Mouse (Mus musculus) stomach, postnatal 0 days (tissue): ENCODE measurements around the gene Gm9913. TPM values are rescaled to one million over a fixed set of nuclear protein-coding genes. Genes with fewer than 3 reads are reported as not detected.

ENCODE experiments used
- ATAC-seq: fragments of 200-750 bp; cut with Nextera tagmentation; 2 replicates; pipeline ENCODE4 v1.8.0; 2017; ENCODE audit not compliant: low FRiP score, low TSS enrichment
- DNase-seq: peaks from one replicate; pipeline ENCODE4 v3.0.0-alpha.2; 2016; ENCODE audit warnings: low spot score
- H3K27ac ChIP-seq: fragments of 300-500 bp; sonication (generic); replicated peaks from 2 replicates; pipeline ENCODE4 v1.5.1; 2014; ENCODE audit warnings: mild to moderate bottlenecking, control low read depth
- H3K27me3 ChIP-seq: fragments of 300-500 bp; sonication (generic); 2 replicates; pipeline ENCODE4 v1.6.1; 2014; ENCODE audit warnings: low read length; ENCODE audit not compliant: control insufficient read depth, insufficient read depth
- H3K36me3 ChIP-seq: fragments of 300-500 bp; sonication (generic); 2 replicates; pipeline ENCODE4 v1.6.1; 2014; ENCODE audit warnings: low read length, mixed read lengths; ENCODE audit not compliant: control insufficient read depth, insufficient read depth
- H3K4me1 ChIP-seq: fragments of 300-500 bp; sonication (generic); replicated peaks from 2 replicates; pipeline ENCODE4 v1.6.1; 2014; ENCODE audit warnings: antibody characterized with exemption; ENCODE audit not compliant: control insufficient read depth, insufficient read depth
- H3K4me2 ChIP-seq: fragments of 300-500 bp; sonication (generic); replicated peaks from 2 replicates; pipeline ENCODE4 v1.6.1; 2014; ENCODE audit warnings: low read depth, mild to moderate bottlenecking, control low read depth, moderate library complexity
- H3K4me3 ChIP-seq: fragments of 300-500 bp; sonication (generic); 2 replicates; pipeline ENCODE4 v1.5.1; 2014; ENCODE audit warnings: low read depth, low read length, control low read depth
- H3K9ac ChIP-seq: fragments of 300-500 bp; sonication (generic); 2 replicates; pipeline ENCODE4 v1.6.1; 2014; ENCODE audit warnings: mild to moderate bottlenecking, low read length, control low read depth, mixed read lengths
- H3K9me3 ChIP-seq: fragments of 300-500 bp; sonication (generic); 2 replicates; pipeline ENCODE4 v1.6.1; 2016; ENCODE audit warnings: low read length; ENCODE audit not compliant: control insufficient read depth
- CTCF ChIP-seq: IDR thresholded peaks from 2 replicates; pipeline ENCODE4 v1.5.1; 2016; ENCODE audit warnings: antibody characterized with exemption, low read depth, mild to moderate bottlenecking, moderate library complexity
- EP300 ChIP-seq: optimal IDR thresholded peaks from 2 replicates; pipeline ENCODE3; 2016; ENCODE audit warnings: antibody characterized with exemption
- WGBS: fragments of 180-500 bp; shearing (Covaris S2); extraction: QIAGEN DNeasy Blood & Tissue Kit; methylation state at CpG from one replicate; pipeline ENCODE4 v1.1.7; 2014; 5-methylcytosine and 5-hydroxymethylcytosine counted together
- polyA plus RNA-seq: library from polyadenylated mRNA; unstranded; fragments of >200 nt; fragmentation: Nextera tagmentation; extraction: Ambion mirVana; gene quantifications from 2 replicates; pipeline ENCODE4 v1.2.1, GENCODE M21; 2015

Gm9913 gene
- polyA plus RNA-seq, 1 experiment from 2014 or later, result 0.33 TPM

DNA sequence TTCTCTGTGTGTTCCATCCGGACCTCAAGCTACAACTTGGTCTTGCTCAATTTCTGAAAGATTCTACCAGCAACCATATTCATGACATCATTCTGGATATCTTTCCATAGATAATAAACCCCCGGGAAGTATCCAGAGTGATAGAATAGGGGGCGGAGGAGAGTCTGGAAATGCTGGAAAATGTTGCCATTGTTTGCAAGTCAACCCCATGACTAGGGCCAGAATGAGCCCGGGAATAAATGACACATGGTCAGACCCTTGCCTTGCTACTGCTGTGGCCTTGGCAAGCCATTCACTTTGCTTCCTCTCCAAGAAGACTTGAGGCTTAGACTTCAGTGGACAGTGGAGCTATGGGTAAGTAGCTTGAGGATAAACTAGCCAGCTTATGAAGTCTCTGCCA lies 7.0 kb downstream of the Gm9913 start:
- WGBS, result 80% methylated on average over 4 of the region's 4 CpGs
- H3K36me3 ChIP-seq, result no peaks in the 10 kb centered on the region
- no peaks in the 10 kb centered on the region for H3K4me1 ChIP-seq
- H3K9ac ChIP-seq, result no peak overlapping the region
- no peak for ATAC-seq
- no peaks in the 10 kb centered on the region for H3K27me3 ChIP-seq
- no peak overlapping the region for H3K27ac ChIP-seq
- no peak for TF ChIP-seq CTCF
- TF ChIP-seq EP300, result no peak
- H3K4me2 ChIP-seq, result no peak overlapping the region
- no peaks in the 10 kb centered on the region for H3K9me3 ChIP-seq
- DNase-seq, result no peak
- H3K4me3 ChIP-seq, result no peak overlapping the region

DNA sequence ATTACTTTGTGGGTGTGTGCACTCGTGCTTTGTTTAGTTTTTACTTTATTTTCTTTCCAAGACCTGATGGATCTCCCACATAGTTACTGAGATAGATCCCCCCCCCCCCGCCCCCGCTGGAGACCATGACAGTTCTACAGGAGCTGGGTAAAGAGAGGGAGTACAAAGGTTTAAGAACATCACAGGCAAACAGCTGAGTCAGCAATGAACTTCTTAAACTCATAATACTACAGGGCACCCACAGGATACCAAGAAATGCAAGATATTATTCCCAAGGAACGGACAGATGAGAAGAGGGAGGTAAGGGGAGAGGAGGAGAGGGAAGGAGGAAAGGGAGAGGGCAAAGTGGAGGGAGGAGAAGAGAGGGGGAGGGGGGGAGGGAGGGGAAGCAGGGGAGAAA lies 7.7 kb downstream of the Gm9913 start:
- ATAC-seq (no peak), DNase-seq (no peak)
- H3K36me3 ChIP-seq, result no peaks in the 10 kb centered on the region

DNA sequence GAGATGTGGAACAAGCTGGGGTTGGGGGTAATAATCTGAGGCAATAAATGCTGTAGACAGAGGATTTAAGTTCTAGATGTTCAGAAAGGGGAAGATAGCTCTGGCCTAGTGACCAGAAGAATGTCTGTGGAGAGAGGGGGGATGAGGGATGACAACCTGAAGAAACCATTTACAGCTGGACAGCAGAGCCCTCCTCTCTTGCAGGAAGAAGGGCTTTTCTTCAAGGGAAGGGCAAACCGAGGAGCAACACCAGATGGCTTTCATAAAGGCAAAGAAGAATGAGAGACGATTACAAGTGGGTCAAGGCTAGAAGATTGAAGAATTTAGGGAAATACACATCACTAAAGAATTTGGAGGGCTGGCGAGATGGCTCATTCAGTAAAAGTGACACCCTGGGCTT lies 9.5 kb downstream of the Gm9913 start:
- Histone ChIP-seq H3K4me2 (no peak overlapping the region), H3K27ac (no peak overlapping the region), H3K27me3 (no peaks in the 10 kb centered on the region), H3K4me1 (no peaks in the 10 kb centered on the region), H3K4me3 (no peak overlapping the region), H3K9ac (no peak overlapping the region), H3K9me3 (no peaks in the 10 kb centered on the region), H3K36me3 (no peaks in the 10 kb centered on the region)
- no peak for DNase-seq
- TF ChIP-seq EP300, result no peak
- no peak for TF ChIP-seq CTCF
- ATAC-seq, result no peak
- WGBS, result 51% methylated on average over 3 of the region's 3 CpGs

More for the DNA sequence above, 7.7 kb downstream of the Gm9913 start:
- Histone ChIP-seq H3K9ac (no peak overlapping the region), H3K4me2 (no peak overlapping the region), H3K27ac (no peak overlapping the region), H3K4me1 (no peaks in the 10 kb centered on the region), H3K9me3 (no peaks in the 10 kb centered on the region), H3K27me3 (no peaks in the 10 kb centered on the region), H3K4me3 (no peak overlapping the region)
- 80% methylated on average over 4 of the region's 4 CpGs for WGBS
- TF ChIP-seq CTCF (no peak), EP300 (no peak)

DNA sequence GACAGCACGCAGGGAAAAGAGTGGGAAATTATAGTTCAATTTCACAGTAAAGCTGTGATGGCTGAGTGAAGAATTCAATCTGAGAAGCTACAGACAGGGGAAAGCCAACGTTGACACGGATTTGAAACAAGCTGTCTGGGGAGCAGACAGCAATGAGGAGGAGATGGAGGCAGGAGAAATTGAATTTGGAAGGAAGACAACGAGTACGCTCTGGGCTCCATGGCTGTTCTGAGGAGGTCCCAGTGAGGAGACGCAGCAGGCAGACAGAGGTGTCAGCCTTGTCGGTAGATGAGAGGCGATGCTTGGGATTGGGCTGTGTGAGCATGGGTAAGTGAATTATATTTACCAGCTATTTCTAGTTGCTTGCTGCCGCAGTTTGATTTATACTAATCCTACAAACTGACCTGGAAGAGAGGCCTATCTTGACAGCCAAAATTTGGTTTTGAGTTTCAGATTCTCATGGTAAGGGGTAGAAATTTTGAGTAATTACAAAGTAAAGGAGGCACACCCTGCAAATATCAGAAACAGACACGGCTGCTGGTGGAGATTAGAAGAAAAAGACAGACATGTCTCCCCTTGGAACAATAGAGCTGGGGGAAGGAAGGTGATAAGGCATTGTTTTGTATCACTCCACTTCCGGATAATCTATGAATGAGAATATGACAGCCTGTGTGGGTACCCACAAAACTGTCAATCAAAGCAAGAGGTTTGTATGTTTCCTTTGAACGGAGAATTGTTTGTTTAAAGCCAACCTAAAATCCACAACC lies 10.6 kb downstream of the Gm9913 start:
- DNase-seq (no peak), ATAC-seq (no peak)

DNA sequence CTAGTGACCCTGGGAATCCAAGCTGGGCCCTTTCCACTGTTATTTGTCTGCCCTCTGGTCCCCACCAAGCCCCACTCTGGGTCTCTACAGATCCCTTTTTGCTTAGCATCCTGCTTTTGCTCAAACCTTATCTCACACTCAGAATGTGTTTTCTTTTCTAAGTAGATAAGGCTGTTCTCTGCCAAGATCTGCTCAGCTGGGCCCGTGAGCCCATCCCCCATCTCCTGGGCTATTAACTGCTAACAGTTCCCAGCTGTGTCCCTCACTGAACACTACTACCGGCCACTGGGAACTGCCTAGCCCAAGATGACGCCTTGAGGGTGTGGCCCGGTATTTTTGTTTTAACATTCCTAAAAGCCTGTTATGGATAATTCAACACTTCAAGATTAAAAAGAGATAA lies 11.7 kb downstream of the Gm9913 start:
- H3K9me3 ChIP-seq, result no peaks in the 10 kb centered on the region
- no peak overlapping the region for H3K4me3 ChIP-seq
- DNase-seq, result no peak
- no peaks in the 10 kb centered on the region for H3K27me3 ChIP-seq
- WGBS, result 13% methylated on average over 4 of the region's 4 CpGs
- no peak overlapping the region for H3K9ac ChIP-seq
- no peak for ATAC-seq
- H3K36me3 ChIP-seq, result no peaks in the 10 kb centered on the region
- no peak overlapping the region for H3K27ac ChIP-seq
- H3K4me1 ChIP-seq, result no peaks in the 10 kb centered on the region
- TF ChIP-seq EP300 (no peak), CTCF (no peak)
- H3K4me2 ChIP-seq, result no peak overlapping the region

More for the DNA sequence above, 10.6 kb downstream of the Gm9913 start:
- no peaks in the 10 kb centered on the region for H3K36me3 ChIP-seq
- H3K4me2 ChIP-seq, result no peak overlapping the region
- H3K4me1 ChIP-seq, result no peaks in the 10 kb centered on the region
- H3K9ac ChIP-seq, result no peak overlapping the region
- no peaks in the 10 kb centered on the region for H3K27me3 ChIP-seq
- no peak overlapping the region for H3K4me3 ChIP-seq
- H3K9me3 ChIP-seq, result no peaks in the 10 kb centered on the region
- H3K27ac ChIP-seq, result no peak overlapping the region
- no peak for TF ChIP-seq CTCF
- TF ChIP-seq EP300, result no peak
- WGBS, result 52% methylated on average over 12 of the region's 12 CpGs

DNA sequence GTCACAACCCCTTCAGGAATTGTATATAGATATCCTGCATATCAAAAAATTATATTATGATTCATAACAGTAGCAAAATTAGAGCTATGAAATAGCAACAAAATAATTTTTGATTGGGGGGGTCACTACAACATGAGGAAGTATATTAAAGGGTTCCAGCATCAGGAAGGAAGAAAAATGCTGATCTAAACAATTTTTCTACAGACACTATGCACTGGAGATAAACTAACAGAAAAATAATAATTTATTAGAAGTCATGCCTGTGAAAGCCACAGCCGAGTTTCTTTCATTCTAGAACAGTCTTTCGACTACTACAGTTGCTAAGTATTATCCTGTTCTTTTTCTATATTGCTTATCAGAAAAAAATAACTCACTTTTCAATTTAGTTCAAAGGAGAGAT lies 20.6 kb downstream of the Gm9913 start:
- Histone ChIP-seq H3K27me3 (no peaks in the 10 kb centered on the region), H3K4me3 (no peak overlapping the region), H3K9me3 (no peaks in the 10 kb centered on the region), H3K4me2 (no peak overlapping the region), H3K9ac (no peak overlapping the region), H3K36me3 (no peaks in the 10 kb centered on the region), H3K27ac (no peak overlapping the region), H3K4me1 (no peaks in the 10 kb centered on the region)
- no peak for TF ChIP-seq CTCF
- TF ChIP-seq EP300, result no peak
- ATAC-seq (no peak), DNase-seq (no peak)
- WGBS, result 80% methylated on average over 2 of the region's 2 CpGs
